Mouse (Mus musculus) neural tube, embryonic 15.5 days (tissue): Measurements from ENCODE around the gene Cldn34d. TPM values are rescaled to one million over a fixed set of nuclear protein-coding genes. Genes with fewer than 3 reads are reported as not detected.

Source experiments
- ATAC-seq: fragments of 200-750 bp; cut with Nextera tagmentation; 2 replicates; pipeline ENCODE4 v1.8.0; 2017; ENCODE audit warnings: mild to moderate bottlenecking, moderate TSS enrichment, moderate library complexity; ENCODE audit not compliant: low FRiP score
- H3K27ac ChIP-seq: fragments of 300-500 bp; sonication (generic); replicated peaks from 2 replicates; pipeline ENCODE4 v1.5.1; 2015; ENCODE audit warnings: mild to moderate bottlenecking, inconsistent platforms
- H3K27me3 ChIP-seq: fragments of 300-500 bp; sonication (generic); replicated peaks from 2 replicates; pipeline ENCODE4 v1.6.1; 2015; ENCODE audit warnings: inconsistent platforms
- H3K36me3 ChIP-seq: fragments of 300-500 bp; sonication (generic); 2 replicates; pipeline ENCODE4 v1.6.1; 2015; ENCODE audit warnings: inconsistent platforms
- H3K4me1 ChIP-seq: fragments of 300-500 bp; sonication (generic); 2 replicates; pipeline ENCODE4 v1.6.1; 2015; ENCODE audit warnings: inconsistent platforms
- H3K4me2 ChIP-seq: fragments of 300-500 bp; sonication (generic); 2 replicates; pipeline ENCODE4 v1.6.1; 2015; ENCODE audit warnings: inconsistent platforms, mild to moderate bottlenecking, moderate library complexity
- H3K4me3 ChIP-seq: fragments of 300-500 bp; sonication (generic); replicated peaks from 2 replicates; pipeline ENCODE4 v1.5.1; 2015; ENCODE audit warnings: mild to moderate bottlenecking, inconsistent platforms
- H3K9ac ChIP-seq: fragments of 300-500 bp; sonication (generic); replicated peaks from 2 replicates; pipeline ENCODE4 v1.6.1; 2015; ENCODE audit warnings: mild to moderate bottlenecking, inconsistent platforms
- H3K9me3 ChIP-seq: fragments of 300-500 bp; sonication (generic); replicated peaks from 2 replicates; pipeline ENCODE4 v1.6.1; 2016; ENCODE audit warnings: inconsistent platforms
- WGBS: fragments of 180-500 bp; shearing (Covaris S2); methylation state at CpG from one replicate; pipeline ENCODE4 v1.1.7; 2015; ENCODE audit warnings: mixed read lengths; 5-methylcytosine and 5-hydroxymethylcytosine counted together
- polyA plus RNA-seq: library from polyadenylated mRNA; unstranded; fragments of >200 nt; fragmentation: Nextera tagmentation; extraction: Ambion mirVana; gene quantifications from 2 replicates; pipeline ENCODE4 v1.2.1, GENCODE M21; 2015

Cldn34d gene
- not detected in 2 replicates for polyA plus RNA-seq

DNA sequence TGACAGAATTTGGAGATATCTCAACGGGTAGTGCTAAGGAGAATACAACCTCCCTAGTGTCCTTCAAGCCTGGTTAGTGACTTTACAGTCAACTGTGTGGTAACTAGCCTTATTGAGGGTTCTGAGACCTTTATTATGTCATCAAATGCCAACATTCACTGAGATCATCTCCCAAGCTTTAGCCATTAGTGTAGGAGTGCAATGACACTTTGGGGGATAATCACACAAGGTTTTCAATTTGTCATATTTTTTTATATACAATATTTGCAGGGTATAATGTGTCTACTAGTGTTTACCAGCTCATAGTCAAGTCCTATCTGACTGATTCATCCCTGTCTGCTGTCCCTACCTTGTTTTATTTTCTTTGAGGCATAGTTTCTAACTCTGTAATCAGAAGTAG lies at the start of gene Cldn34d:
TSS of gene Cldn34d (minus strand) at position 101 of the 400 bp plus-strand sequence.
- no peaks in the 10 kb centered on the region for H3K4me1 ChIP-seq
- peaks cover 4% of the 10 kb centered on the region for H3K9me3 ChIP-seq
- H3K27me3 ChIP-seq: no peaks in the 10 kb centered on the region
- no peaks in the 10 kb centered on the region for H3K36me3 ChIP-seq
- no peak within 1 kb of the TSS for H3K9ac ChIP-seq
- H3K4me2 ChIP-seq: no peak within 1 kb of the TSS
- ATAC-seq: no peak
- 84% methylated on average over 1 of the region's 1 CpGs for WGBS
- no peak within 1 kb of the TSS for H3K4me3 ChIP-seq
- no peak within 1 kb of the TSS for H3K27ac ChIP-seq

DNA sequence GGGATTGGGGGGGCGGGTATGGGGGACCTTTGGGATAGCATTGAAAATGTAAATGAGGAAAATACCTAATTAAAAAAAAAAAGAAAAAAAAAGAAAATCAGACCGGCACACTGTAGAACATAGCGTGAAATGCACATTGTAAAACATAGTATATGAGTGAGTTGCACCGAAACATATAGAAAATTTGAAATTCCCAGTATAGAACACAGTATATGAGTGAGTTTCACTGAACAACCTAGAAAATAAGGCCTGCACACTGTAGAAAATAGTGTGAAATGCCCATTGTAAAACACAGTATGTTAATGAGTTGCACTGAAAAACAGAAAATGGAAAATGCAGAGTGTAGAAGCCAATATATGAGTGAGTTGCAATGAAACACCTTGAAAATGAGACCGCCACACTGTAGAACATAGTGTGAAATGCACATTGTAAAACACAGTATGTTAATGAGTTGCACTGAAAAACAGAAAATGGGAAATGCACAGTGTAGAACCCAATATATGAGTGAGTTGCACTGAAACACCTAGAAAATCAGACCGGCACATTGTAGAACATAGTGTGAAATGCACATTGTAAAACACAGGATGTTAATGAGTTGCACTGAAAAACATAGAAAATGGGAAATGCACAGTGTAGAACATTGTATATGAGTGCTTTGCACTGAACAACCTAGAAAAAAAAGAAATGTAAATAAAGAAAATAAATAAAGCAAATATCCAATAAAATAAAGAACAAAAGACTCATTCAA lies 4.1 kb downstream of the Cldn34d start:
- WGBS: 53% methylated on average over 5 of the region's 6 CpGs
- peak; percentile 100 for ATAC-seq

More for the DNA sequence above, 4.1 kb downstream of the Cldn34d start:
- Histone ChIP-seq H3K9me3 (peaks cover 4% of the 10 kb centered on the region), H3K4me3 (no peak overlapping the region), H3K4me1 (no peaks in the 10 kb centered on the region), H3K4me2 (no peak overlapping the region), H3K36me3 (no peaks in the 10 kb centered on the region), H3K9ac (no peak overlapping the region), H3K27me3 (no peaks in the 10 kb centered on the region), H3K27ac (no peak overlapping the region)

Other genes starting within 250 kb of the Cldn34d start
- gene Cldn34b4, start 209.6 kb downstream of the Cldn34d start, polyA plus RNA-seq: not detected in 2 replicates